Mouse (Mus musculus) adrenal gland, adult 10 weeks (tissue): ENCODE results near the gene Cdh6. TPM values are rescaled to one million over a fixed set of nuclear protein-coding genes. Genes with fewer than 3 reads are reported as not detected.

Experiments used
- polyA plus RNA-seq: library from polyadenylated mRNA; stranded (reverse); fragments of 350-450 nt; fragmentation: Illumina TruSeq; extraction: RNeasy Lipid Tissue Mini Kit (QIAGEN cat#74804); gene quantifications from one replicate; pipeline ENCODE4 v1.2.3, GENCODE M21; 2014; ENCODE audit warnings: low read depth, low replicate concordance

Cdh6 gene
- polyA plus RNA-seq: 30.7 TPM

GRCm38 (mm10) chr15:13173071-13173778 is at the start of gene Cdh6:
Gene Cdh6, minus strand, starts transcription at chr15:13173675.

